Mouse (Mus musculus) spleen, postnatal 14 days (tissue): ENCODE data around the gene Neo1.

Source experiments
- DNase-seq, 2 experiments: peaks; one replicate each; pipeline ENCODE4 v3.0.0; 2021 to 2022; ENCODE audit warnings: low spot score in 2 of 2

Neo1 gene

DNA sequence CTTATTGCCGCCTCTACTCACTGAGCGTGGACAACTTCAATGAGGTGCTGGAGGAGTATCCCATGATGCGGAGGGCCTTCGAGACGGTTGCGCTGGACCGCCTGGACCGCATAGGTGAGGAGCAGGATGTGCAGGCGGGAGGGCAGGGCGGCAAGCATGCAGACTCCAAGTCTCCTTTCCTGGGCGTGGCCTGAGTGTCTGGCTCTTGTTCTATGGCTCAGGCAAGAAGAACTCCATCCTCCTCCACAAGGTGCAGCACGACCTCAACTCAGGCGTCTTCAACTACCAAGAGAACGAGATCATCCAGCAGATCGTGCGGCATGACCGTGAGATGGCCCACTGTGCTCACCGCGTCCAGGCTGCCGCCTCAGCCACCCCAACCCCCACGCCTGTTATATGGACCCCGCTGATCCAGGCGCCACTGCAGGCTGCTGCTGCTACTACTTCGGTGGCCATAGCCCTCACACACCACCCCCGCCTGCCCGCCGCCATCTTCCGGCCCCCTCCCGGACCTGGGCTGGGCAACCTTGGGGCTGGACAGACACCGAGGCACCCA lies 177.1 kb downstream of the Neo1 start:
- no peak for DNase-seq

DNA sequence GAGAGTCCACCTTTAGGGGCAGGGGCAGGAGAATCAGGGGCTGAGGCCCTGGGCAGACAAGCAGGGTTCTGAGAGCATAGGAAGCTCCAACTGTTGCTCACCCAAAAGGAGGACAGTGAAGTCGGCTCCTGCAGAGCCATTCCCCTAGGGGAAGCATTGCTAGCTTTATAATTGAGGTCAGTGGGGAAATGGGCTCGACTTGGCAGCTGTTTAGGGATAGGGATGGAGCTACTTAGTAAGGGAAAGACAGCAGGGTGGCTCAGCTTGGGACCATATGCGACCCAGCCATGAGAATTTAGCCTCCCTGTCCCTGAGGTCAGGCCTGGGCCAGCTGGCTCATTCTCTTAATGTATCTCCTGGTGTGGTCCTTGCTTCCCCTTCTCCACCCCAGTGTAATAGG lies 181.3 kb downstream of the Neo1 start:
- DNase-seq = no peak

DNA sequence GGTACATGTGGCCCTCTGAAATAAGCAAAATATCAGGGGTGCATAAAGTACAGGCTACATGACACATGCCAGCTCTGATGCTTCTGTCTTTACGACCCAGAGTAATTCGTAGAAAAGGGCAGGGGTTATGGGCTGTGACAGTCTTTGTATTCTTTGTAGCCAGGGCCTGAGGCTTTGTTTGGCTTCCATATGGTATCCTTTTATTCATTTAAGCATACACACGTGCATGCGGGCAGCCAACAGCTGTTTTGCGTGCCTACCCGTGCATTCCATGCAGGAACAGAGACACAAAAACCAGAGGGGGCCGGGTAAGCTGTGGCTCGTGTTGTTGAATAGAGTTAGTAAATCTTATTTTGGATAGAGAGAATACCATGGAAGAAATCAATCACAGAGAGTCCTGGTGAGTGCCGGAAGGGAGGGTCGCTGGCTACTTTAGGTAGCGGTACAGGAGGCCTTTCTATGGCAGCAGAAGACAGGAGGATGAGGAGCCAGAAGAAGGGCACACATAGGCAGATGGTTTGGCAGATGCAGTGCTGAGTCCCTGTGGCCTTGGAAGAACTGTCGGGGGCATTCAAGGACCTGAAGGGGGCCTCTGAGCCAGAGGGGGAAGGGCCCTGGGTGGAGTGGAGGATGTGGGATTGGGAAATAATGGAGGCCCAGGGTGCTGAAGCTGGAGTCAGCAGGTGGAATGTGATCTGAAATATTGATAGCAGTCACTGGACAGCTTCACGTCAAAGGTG lies 186.5 kb downstream of the Neo1 start:
- no peak for DNase-seq

DNA sequence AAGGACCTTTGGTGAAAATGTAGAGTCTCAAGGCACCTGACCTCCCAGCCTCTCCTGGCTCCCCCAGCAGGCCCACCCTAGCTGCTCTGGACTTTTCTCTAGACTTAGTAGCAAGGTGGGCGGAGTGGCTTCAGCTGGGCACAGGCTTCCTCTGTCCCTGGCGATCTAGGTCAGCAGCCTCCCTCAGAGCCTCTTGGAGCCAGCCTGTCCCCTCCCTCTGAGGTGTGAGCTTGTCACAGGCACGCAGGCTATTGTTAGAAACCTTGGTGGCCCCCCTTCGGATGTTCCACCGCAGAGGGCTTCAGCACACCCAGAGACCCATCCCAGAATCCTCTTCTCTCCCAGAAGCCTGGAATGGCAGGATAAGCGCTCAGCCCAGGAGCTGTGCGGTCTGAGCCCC lies 188.6 kb downstream of the Neo1 start:
- no peak for DNase-seq

DNA sequence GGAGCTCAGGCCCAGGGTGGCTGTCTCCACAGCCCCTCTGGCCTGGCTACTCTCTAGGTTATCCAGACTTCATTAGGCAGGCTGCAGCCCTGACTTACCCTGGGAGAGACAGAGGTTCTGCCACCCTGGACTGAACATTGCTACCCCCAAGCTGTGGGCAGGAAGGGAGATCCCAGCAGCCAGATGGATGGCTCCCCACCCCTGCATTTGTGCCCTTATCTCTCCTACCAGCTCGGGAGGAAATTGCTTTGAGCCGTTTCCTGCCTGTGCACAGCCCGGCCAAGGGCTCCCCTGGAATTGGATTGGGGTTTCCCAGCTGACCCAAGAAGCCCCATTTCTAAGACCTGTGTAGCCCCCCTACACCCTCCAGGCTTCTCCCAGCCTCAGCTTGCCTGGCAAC lies 189.2 kb downstream of the Neo1 start:
- no peak for DNase-seq

DNA sequence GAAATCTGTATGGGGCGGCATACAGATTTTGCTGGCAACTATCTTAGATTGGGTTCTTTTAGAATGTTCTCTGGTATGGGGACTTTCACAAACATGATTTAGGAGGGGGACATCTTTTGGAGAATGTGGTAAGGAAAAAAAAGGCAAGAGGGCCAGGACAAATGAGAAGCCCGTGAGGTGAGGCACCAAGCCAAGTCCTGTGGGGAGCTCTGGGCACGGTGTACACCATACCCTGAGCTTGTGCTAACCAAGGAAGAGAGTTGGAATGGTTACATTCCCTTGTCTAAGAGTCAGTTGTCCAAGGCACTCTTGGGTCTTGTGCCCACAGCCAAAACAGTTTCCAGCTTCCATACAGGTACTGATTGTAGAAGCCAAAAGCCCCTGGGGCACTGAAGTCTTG lies 191.6 kb downstream of the Neo1 start:
- no peak for DNase-seq

DNA sequence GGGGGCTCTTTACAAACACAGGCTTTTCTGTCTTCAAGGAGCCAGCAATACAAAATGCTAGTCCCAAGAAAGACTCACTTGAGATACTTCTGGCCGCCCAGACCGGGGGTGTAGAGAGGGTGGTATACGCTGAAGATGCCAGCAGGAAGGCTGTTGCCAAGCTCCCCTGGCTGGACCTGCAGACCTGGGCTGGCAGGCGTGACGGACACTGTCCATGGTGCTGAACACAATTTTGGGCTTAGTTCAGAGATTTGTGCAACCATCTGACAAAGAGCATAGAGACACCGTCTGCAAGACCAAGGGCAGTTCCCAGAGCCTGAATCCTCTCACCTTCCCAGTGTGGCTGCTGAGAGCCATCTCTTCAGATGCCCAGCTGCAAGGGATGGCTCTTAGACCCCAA lies 194.6 kb downstream of the Neo1 start:
- peak in 1 of 2 experiments; percentile 22 for DNase-seq

DNA sequence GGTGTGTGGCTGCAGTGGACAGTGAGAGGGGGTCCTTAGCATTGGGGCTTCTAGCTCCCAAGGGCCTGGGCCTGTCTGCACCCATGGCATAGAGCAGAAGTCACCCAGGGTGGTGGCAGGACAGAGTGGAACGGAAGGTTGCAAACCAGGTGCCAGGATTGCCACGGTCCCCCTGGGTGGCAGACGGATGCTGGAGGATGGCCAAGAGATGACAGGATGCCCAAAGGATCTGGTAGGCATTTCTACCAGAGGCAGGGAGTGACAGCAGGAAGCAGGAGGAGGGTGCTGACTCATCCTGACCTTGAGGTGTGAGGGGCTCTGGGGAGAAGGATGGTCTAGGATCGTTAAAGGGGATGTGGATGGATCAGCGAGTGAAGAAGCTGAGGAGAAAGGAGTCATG lies 197.7 kb downstream of the Neo1 start:
- DNase-seq = no peak

DNA sequence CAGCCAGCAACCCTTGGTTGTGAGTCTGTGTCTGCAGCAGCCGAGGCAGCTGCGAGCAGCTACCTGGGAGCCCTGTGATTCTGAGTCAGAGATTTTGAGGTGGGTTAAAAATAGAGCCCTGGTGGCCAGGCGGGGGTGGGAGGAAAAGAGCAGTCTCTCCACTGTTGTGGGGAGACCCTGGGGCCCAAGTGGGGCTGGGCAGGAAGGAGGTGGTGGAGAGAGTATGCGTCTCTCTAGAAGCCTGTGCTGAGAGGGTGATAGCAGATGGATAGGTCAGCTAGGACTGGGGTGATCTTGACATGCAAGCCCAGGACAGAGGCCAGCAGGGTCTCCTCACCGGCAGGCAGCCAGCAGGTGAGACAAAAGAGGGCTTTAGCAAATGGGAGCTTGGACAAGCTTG lies 199.1 kb downstream of the Neo1 start:
- DNase-seq = no peak

DNA sequence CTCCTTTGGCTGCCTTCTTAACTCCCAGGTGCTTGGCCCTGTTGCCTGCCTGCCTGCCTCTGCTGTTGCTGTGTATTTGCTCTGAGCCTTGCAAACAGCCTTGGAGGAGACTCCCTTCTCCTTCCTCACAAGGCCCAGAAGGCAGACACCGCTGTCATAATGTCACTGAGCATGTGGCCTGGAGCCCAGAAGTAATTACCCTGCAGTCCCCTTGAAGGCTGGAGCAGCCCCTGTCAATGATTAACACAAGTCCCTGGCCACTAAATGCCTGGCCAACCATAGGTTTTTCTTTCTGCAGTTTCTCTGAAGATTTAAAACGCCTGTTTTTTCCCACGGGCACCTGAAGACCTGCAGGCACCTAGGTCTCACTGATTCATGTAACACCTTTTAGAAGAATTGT lies 203.3 kb downstream of the Neo1 start:
- no peak for DNase-seq

DNA sequence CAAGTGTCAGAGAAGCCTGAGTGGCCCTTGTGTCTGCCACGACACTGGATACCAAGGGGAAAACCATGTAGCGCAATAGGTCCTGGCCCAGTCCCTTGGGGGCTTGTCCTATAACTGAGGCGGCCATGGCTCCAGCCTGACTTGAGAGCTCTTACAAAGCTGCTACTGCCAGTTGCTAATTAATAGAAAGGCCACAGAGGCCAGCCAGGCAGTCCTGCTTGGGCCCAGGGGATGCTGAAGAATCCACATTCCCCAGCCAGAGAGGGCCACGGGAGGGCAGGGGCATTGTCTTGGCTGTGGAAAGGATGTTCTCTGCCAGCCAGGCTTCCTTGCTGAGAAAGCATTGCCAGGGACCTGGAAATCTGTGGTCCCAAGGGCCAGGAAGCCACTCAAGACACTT lies 206.6 kb downstream of the Neo1 start:
- no peak for DNase-seq
